ENCODE assay signal across 19 mouse cellular contexts in genomic region chr1:138930856-138931255, GRCm38 (mm10). TPM values are rescaled to one million over a fixed set of nuclear protein-coding genes. Genes with fewer than 3 reads are reported as not detected.
DNase-seq lines count a peak whose midpoint lies in the region; ATAC-seq lines count a peak whose summit lies in the region.
"Had no signal": no experiment of that assay in that cellular context is flagged by ENCODE, and none has a peak within 500 bp of the region (broad histone marks: within the 10 kb centered on the region; RNA-seq: fewer than 3 reads in every experiment).

No protein-coding gene starts in this region.

- no peaks in the 10 kb centered on the region for H3K27me3 ChIP-seq in lung, embryonic 16.5 days (ENCODE audit: control insufficient read depth, insufficient read depth, low read depth, low read length)
- H3K27me3 ChIP-seq: liver, embryonic 13.5 days; midbrain, embryonic 12.5 days had no signal

- DNase-seq in lung, postnatal 4 days = no peak
- peak; percentile 35 for DNase-seq in brain, adult 2 months (ENCODE audit: low read depth, low spot score)
- DNase-seq in skeletal muscle tissue, adult 2 months (ENCODE audit: low read depth, low spot score) = peak; percentile 65
- DNase-seq in ovary, postnatal 10 days (ENCODE audit: low spot score) = no peak
- DNase-seq in kidney, postnatal 10 days = no peak
- DNase-seq: adrenal gland, postnatal 14 days; cerebellum, adult 9-11 months; forebrain, postnatal 0 days; heart, adult 18-20 months; heart, postnatal 10 days; kidney, adult 9 months; liver, embryonic 13.5 days; lung, postnatal 10 days; right cerebral cortex, postnatal 25 days had no signal

- H3K4me2 ChIP-seq in lung, embryonic 16.5 days (ENCODE audit: low read depth, low read length) = no peak overlapping the region
- H3K4me2 ChIP-seq: liver, embryonic 13.5 days; midbrain, embryonic 12.5 days had no signal

- H3K9ac ChIP-seq in lung, embryonic 16.5 days (ENCODE audit: low read length) = no peak overlapping the region
- H3K9ac ChIP-seq: forebrain, postnatal 0 days; liver, embryonic 13.5 days; midbrain, embryonic 12.5 days had no signal

- H3K9me3 ChIP-seq in lung, embryonic 16.5 days (ENCODE audit: control insufficient read depth, low read length) = no peaks in the 10 kb centered on the region
- H3K9me3 ChIP-seq: limb, embryonic 10.5 days; liver, embryonic 13.5 days; midbrain, embryonic 12.5 days had no signal

- WGBS in lung, embryonic 16.5 days = 52% methylated on average over 3 of the region's 3 CpGs

- ATAC-seq in lung, embryonic 16.5 days (ENCODE audit: low read depth) = no peak
- peak; percentile 70 for ATAC-seq in CD4-positive, CD25-positive, alpha-beta regulatory T cell, adult 4 months
- ATAC-seq: forebrain, postnatal 0 days; hindbrain, embryonic 16.5 days had no signal

- H3K4me1 ChIP-seq in lung, embryonic 16.5 days (replicated peaks; ENCODE audit: control insufficient read depth, insufficient read depth, low read length) = peaks cover 22% of the 10 kb centered on the region
- H3K4me1 ChIP-seq: midbrain, embryonic 12.5 days had no signal

- no peaks in the 10 kb centered on the region for H3K36me3 ChIP-seq in lung, embryonic 16.5 days (ENCODE audit: control insufficient read depth, insufficient read depth, low read length)
- H3K36me3 ChIP-seq: limb, embryonic 10.5 days; liver, embryonic 13.5 days; midbrain, embryonic 12.5 days had no signal

- no peak overlapping the region for H3K4me3 ChIP-seq in lung, embryonic 16.5 days (ENCODE audit: low read length)
- H3K4me3 ChIP-seq: limb, embryonic 10.5 days; liver, embryonic 13.5 days; midbrain, embryonic 12.5 days had no signal

- H3K27ac ChIP-seq in lung, embryonic 16.5 days (ENCODE audit: low read length) = peak overlapping the region; percentile 44; the same call in 1 of the 2 replicates
- H3K27ac ChIP-seq: limb, embryonic 10.5 days; liver, embryonic 13.5 days; midbrain, embryonic 12.5 days had no signal

RNA-seq across cellular contexts. Expression of gene Dennd1b, which starts 32.4 kb away (rescaled TPM):
- 7.0 and 9.1 TPM in 2 replicates for polyA plus RNA-seq in lung, embryonic 16.5 days (2015; fragmentation: Nextera tagmentation; extraction: Ambion mirVana)
- polyA plus RNA-seq in CD4-positive, CD25-positive, alpha-beta regulatory T cell, adult 4 months (2017; shearing (Covaris generic)) = 10 to 100 TPM; 17.0 to 23.0 TPM

Comparison
In these comparisons a context has a peak if more than half of its experiments do, and no peak if none do; other contexts are left out.
1. DNase-seq: peak in brain, adult 2 months (single experiment) and skeletal muscle tissue, adult 2 months (single experiment); none in lung, postnatal 4 days (0 of 2), ovary, postnatal 10 days (single experiment) and kidney, postnatal 10 days (single experiment).